Mouse (Mus musculus) lung, adult 2 months (tissue): ENCODE measurements at regions not wholly inside any gene's neighbourhood (a gene's known extent, or its start where the extent isn't known, plus 50 kb on each side); places are given as distances from the start of the nearest gene placed in this dataset.
A peak's percentile ranks its signal among the peaks of the same experiment; 100 is the strongest.

ENCODE experiments used
- DNase-seq: peaks from one replicate; pipeline ENCODE4 v3.0.0; 2022
- H3K4me1 ChIP-seq: fragments of 200-500 bp; 2 replicates; pipeline ENCODE4 v1.6.1; 2011; ENCODE audit warnings: low read length; ENCODE audit not compliant: control insufficient read depth, insufficient read depth
- H3K4me3 ChIP-seq: fragments of 200-500 bp; replicated peaks from 2 replicates; pipeline ENCODE3; 2011; ENCODE audit warnings: low read depth, mild to moderate bottlenecking, control low read depth, low read length; ENCODE audit errors: extremely low read depth
- CTCF ChIP-seq: fragments of 200-500 bp; IDR thresholded peaks from 2 replicates; pipeline ENCODE4 v1.5.1; 2011; ENCODE audit warnings: mild to moderate bottlenecking, low read length, control low read depth; ENCODE audit not compliant: insufficient read depth
- POLR2A ChIP-seq: fragments of 200-500 bp; IDR thresholded peaks from 2 replicates; pipeline ENCODE4 v1.6.1; 2011; ENCODE audit warnings: low read depth, mild to moderate bottlenecking, control low read depth, low read length, borderline replicate concordance; ENCODE audit errors: extremely low read depth
- WGBS: fragments of 180-500 bp; shearing (Covaris S2); methylation state at CpG from one replicate; pipeline ENCODE4 v1.1.7; 2018; 5-methylcytosine and 5-hydroxymethylcytosine counted together

- TF ChIP-seq POLR2A (no peak), CTCF (no peak)
- peaks cover 6% of the 10 kb centered on the region for H3K4me1 ChIP-seq
- H3K4me3 ChIP-seq, result no peak overlapping the region
- DNase-seq, result no peak
- 84% methylated on average over 4 of the region's 4 CpGs for WGBS
Observed at GRCm38 (mm10) chr15:61441734-61442398, 519.1 kb upstream of the A1bg start.

- 86% methylated on average over 2 of the region's 2 CpGs for WGBS
- H3K4me3 ChIP-seq, result no peak overlapping the region
- DNase-seq, result no peak
- peaks cover 6% of the 10 kb centered on the region for H3K4me1 ChIP-seq
- no peak for TF ChIP-seq POLR2A
- no peak for TF ChIP-seq CTCF
Observed at GRCm38 (mm10) chr15:61441012-61441411, 518.2 kb upstream of the A1bg start.

DNA sequence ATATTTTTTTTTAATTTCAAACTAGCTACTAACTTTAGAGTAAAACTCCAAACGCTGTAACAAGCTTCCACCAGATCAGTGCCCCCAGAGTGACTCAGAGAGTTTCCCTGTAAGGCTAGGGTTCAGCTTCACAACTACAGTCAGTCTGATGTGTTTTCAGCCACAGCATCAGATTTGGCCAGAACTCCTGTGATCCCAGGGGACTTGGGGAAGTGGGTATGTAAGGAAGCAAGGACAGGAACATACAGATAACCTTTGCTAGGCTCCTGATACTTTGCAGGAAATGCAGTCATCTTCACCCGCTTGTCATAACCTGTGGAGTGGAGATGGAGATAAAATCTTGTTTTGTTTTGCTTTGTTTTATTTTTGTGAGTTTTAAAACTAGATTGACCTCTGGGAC lies 517.5 kb upstream of the A1bg start:
- no peak for TF ChIP-seq POLR2A
- TF ChIP-seq CTCF, result no peak
- 65% methylated on average over 2 of the region's 2 CpGs for WGBS
- peaks cover 6% of the 10 kb centered on the region for H3K4me1 ChIP-seq
- no peak overlapping the region for H3K4me3 ChIP-seq
- DNase-seq, result no peak

- WGBS, result 61% methylated on average over 2 of the region's 2 CpGs
- TF ChIP-seq CTCF (no peak), POLR2A (no peak)
- DNase-seq, result no peak
- H3K4me3 ChIP-seq, result no peak overlapping the region
- H3K4me1 ChIP-seq, result peaks cover 6% of the 10 kb centered on the region
Observed at GRCm38 (mm10) chr15:61439623-61440170, 516.9 kb upstream of the A1bg start.

DNA sequence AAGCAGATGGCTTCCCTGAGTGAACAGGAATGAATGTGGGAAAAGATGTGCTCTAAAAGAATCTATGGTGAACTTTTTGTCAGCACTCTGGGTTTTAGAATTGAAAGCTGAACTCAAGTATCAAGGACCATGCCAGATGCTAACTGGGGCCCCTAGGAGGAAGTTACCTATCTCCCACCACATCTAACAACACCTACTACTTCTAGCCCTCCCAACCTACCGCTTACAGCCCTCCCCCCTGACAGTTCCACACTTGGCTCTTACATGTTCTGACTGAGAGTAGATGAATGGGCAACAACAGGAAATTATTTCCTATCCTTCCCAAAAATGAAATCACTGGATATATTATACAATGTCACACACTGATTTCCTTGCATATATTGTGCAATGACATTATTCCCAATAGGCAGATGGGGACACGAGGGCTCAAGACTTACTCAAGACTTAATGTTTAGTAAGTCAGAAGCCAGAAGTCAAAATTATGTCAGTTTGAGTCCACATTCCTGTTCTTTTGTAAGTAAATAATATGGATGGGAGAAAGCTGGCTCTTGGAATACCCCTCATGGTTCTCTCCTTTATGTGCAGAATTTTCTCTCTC lies 506.1 kb upstream of the A1bg start:
- no peak for DNase-seq
- 58% methylated on average over 2 of the region's 2 CpGs for WGBS
- Histone ChIP-seq H3K4me1 (no peaks in the 10 kb centered on the region), H3K4me3 (no peak overlapping the region)
- TF ChIP-seq POLR2A (no peak), CTCF (no peak)

- DNase-seq, result no peak
- no peak for TF ChIP-seq POLR2A
- no peak for TF ChIP-seq CTCF
- WGBS, result 61% methylated on average over 5 of the region's 5 CpGs
- H3K4me1 ChIP-seq, result no peaks in the 10 kb centered on the region
- H3K4me3 ChIP-seq, result no peak overlapping the region
Observed at GRCm38 (mm10) chr15:61422989-61423388, 500.2 kb upstream of the A1bg start.

DNA sequence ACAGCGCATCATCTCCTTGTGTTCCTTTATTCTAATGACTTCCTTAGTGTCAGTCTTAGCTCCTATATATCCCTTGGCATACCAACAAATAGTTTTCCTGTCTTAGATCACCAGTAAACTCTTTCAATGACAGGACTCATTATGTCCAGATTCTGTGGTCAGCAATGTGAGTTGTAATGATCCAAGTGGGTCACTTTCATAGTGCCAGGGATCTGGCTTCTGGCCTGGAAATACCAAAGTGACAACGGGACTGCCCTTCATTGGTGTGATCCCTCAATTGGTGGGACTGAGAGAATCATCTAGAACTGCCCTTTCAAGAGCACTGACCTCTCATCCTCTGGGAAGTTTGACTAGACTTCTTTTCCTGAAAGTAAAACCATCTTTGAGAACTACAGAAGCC lies 494.7 kb upstream of the A1bg start:
- H3K4me3 ChIP-seq, result no peak overlapping the region
- DNase-seq, result no peak
- 78% methylated on average over 2 of the region's 2 CpGs for WGBS
- TF ChIP-seq POLR2A (no peak), CTCF (no peak)
- no peaks in the 10 kb centered on the region for H3K4me1 ChIP-seq

DNA sequence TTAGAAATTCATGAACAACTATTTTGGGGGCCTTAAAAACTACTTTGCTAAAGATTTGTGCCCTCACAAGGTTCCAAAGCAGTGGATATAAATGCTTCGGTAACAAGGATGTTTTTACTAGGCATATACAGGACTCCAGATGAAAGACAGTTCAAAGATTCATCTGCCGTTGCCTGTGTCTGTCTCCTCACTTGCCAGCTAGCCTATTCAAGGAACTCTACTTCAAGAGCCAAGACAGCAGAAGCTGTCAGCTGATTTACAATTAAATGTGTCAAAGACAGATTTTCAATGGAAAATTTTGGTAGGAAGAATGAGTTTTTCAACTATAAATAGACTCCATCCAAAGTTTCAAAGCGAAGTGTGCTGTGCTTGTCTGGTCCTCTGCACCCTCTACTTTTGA lies 494.0 kb upstream of the A1bg start:
- Histone ChIP-seq H3K4me1 (no peaks in the 10 kb centered on the region), H3K4me3 (no peak overlapping the region)
- 67% methylated on average over 3 of the region's 3 CpGs for WGBS
- TF ChIP-seq POLR2A, result no peak
- no peak for TF ChIP-seq CTCF
- DNase-seq, result no peak

- TF ChIP-seq POLR2A (no peak), CTCF (peak; percentile 2; the same call in 1 of the 2 replicates)
- 68% methylated on average over 1 of the region's 1 CpGs for WGBS
- Histone ChIP-seq H3K4me1 (no peaks in the 10 kb centered on the region), H3K4me3 (no peak overlapping the region)
- DNase-seq, result no peak
Observed at GRCm38 (mm10) chr15:61415626-61416025, 492.8 kb upstream of the A1bg start.

DNA sequence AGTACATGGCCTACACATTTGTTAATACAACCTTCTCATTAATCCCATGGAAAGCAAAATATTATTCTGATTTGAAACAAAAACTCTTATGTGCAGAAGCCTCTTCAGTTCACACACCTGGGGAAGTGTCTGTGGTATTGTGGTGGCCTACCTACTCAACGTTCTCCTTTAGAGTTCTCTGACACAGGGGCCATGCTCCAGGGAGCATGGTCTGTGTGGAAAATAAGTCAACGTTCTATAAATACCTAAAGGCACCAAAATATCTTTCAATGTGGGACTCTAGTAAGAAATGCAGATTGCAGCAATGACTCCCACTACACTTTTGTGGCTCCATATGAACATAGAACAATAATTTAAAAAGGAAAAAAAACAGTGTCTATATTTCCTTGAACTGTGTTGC lies 489.0 kb upstream of the A1bg start:
- no peak overlapping the region for H3K4me3 ChIP-seq
- TF ChIP-seq CTCF, result no peak
- TF ChIP-seq POLR2A, result no peak
- H3K4me1 ChIP-seq, result no peaks in the 10 kb centered on the region
- WGBS, result 75% methylated on average over 2 of the region's 2 CpGs
- DNase-seq, result no peak
